Mouse (Mus musculus) liver, embryonic 14.5 days (tissue): ENCODE results near the gene Ltbp2.

Experiments used
- CTCF ChIP-seq: IDR thresholded peaks from 2 replicates; pipeline ENCODE4 v1.5.1; 2016; ENCODE audit warnings: antibody characterized with exemption, low read depth, control low read depth
- EP300 ChIP-seq: IDR thresholded peaks from 2 replicates; pipeline ENCODE4 v1.6.1; 2016; ENCODE audit warnings: antibody characterized with exemption, low read depth

DNA sequence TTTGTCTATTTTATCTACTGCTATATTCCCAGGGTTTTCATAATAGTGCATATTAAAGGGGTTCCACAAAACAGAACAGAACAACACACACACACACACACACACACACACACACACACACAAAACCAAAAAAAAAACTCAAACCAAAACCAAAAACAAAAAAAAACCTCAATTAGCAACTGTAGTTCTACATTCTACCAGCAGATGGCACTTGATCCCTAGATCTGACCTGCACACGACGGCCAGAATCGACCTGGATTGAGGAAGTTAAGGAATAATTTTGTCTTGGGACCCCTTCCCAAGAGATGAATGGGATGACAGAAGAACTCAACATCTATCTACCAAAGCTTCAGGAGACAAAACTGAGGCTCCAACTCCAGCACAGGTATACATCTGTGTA lies 2.9 kb downstream of the Ltbp2 start:
- peak; percentile 85 for TF ChIP-seq CTCF
- no peak for TF ChIP-seq EP300
